Comparison of ENCODE assay signal across 8 mouse cellular contexts in genomic region chr7:121074281-121074680, GRCm38 (mm10). TPM values are rescaled to one million over a fixed set of nuclear protein-coding genes. Genes with fewer than 3 reads are reported as not detected.
DNase-seq lines count a peak whose midpoint lies in the region; ATAC-seq and TF ChIP-seq lines count a peak whose summit lies in the region.

Gene Igsf6 (minus strand): TSS chr7:121074572.

- H3K27ac ChIP-seq in intestine, embryonic 15.5 days, result peak within 1 kb of the TSS; percentile 7; the same call in 1 of the 2 replicates
- H3K27ac ChIP-seq in intestine, postnatal 0 days (ENCODE audit: low read depth, low read length), result no peak within 1 kb of the TSS; the same call in 1 of the 2 replicates
- H3K27ac ChIP-seq in heart, embryonic 15.5 days, result peak within 1 kb of the TSS; percentile 60
- H3K27ac ChIP-seq in liver, embryonic 12.5 days, result 0 out of 2 replicates have a peak within 1 kb of the TSS, but pooled peaks have one; percentile 12
- H3K27ac ChIP-seq in forebrain, postnatal 0 days (ENCODE audit: low read depth, low read length), result no peak within 1 kb of the TSS
- H3K27ac ChIP-seq in hindbrain, embryonic 14.5 days, result no peak within 1 kb of the TSS

- ATAC-seq in intestine, embryonic 15.5 days, result no peak
- ATAC-seq in intestine, postnatal 0 days, result no peak
- no peak for ATAC-seq in heart, embryonic 15.5 days (replicated peaks; ENCODE audit: insufficient number of reproducible peaks, insufficient read depth, low FRiP score, low read depth)
- no peak for ATAC-seq in liver, embryonic 12.5 days
- ATAC-seq in monocyte, adult 5-6 weeks (replicated peaks; ENCODE audit: insufficient number of reproducible peaks, low FRiP score, low TSS enrichment, poor library complexity, severe bottlenecking), result peak; percentile 59
- ATAC-seq in forebrain, postnatal 0 days, result no peak
- no peak for ATAC-seq in hindbrain, embryonic 14.5 days (ENCODE audit: low FRiP score)

- 64% methylated on average over 11 of the region's 11 CpGs for WGBS in intestine, embryonic 15.5 days
- WGBS in intestine, postnatal 0 days, result 50% methylated on average over 11 of the region's 11 CpGs
- WGBS in heart, embryonic 15.5 days, result 46% methylated on average over 11 of the region's 11 CpGs
- 58% methylated on average over 11 of the region's 11 CpGs for WGBS in liver, embryonic 12.5 days (ENCODE audit: insufficient replicate concordance)
- 79% methylated on average over 11 of the region's 11 CpGs for WGBS in forebrain, postnatal 0 days
- WGBS in hindbrain, embryonic 14.5 days, result 89% methylated on average over 11 of the region's 11 CpGs

- H3K4me2 ChIP-seq in intestine, embryonic 15.5 days (replicated peaks), result no peak within 1 kb of the TSS
- H3K4me2 ChIP-seq in intestine, postnatal 0 days (replicated peaks; ENCODE audit: low read depth), result no peak within 1 kb of the TSS
- H3K4me2 ChIP-seq in heart, embryonic 15.5 days, result peak within 1 kb of the TSS; percentile 7; the same call in 1 of the 2 replicates
- H3K4me2 ChIP-seq in liver, embryonic 12.5 days, result no peak within 1 kb of the TSS
- no peak within 1 kb of the TSS for H3K4me2 ChIP-seq in forebrain, postnatal 0 days (ENCODE audit: low read depth)
- H3K4me2 ChIP-seq in hindbrain, embryonic 14.5 days (replicated peaks), result no peak within 1 kb of the TSS

- no peak within 1 kb of the TSS for H3K9ac ChIP-seq in intestine, embryonic 15.5 days
- no peak within 1 kb of the TSS for H3K9ac ChIP-seq in intestine, postnatal 0 days (ENCODE audit: low read depth, low read length)
- H3K9ac ChIP-seq in heart, embryonic 15.5 days, result no peak within 1 kb of the TSS
- no peak within 1 kb of the TSS for H3K9ac ChIP-seq in liver, embryonic 12.5 days
- no peak within 1 kb of the TSS for H3K9ac ChIP-seq in forebrain, postnatal 0 days
- no peak within 1 kb of the TSS for H3K9ac ChIP-seq in hindbrain, embryonic 14.5 days

- H3K27me3 ChIP-seq in intestine, embryonic 15.5 days (replicated peaks), result no peaks in the 10 kb centered on the region
- no peaks in the 10 kb centered on the region for H3K27me3 ChIP-seq in intestine, postnatal 0 days (replicated peaks; ENCODE audit: control insufficient read depth, insufficient read depth, low read length)
- no peaks in the 10 kb centered on the region for H3K27me3 ChIP-seq in heart, embryonic 15.5 days
- no peaks in the 10 kb centered on the region for H3K27me3 ChIP-seq in liver, embryonic 12.5 days (replicated peaks)
- no peaks in the 10 kb centered on the region for H3K27me3 ChIP-seq in forebrain, postnatal 0 days (ENCODE audit: insufficient read depth, low read length)
- no peaks in the 10 kb centered on the region for H3K27me3 ChIP-seq in hindbrain, embryonic 14.5 days (ENCODE audit: control insufficient read depth, insufficient read depth, low read length)

- H3K4me3 ChIP-seq in intestine, embryonic 15.5 days (replicated peaks), result no peak within 1 kb of the TSS
- H3K4me3 ChIP-seq in intestine, postnatal 0 days (ENCODE audit: low read depth, low read length), result no peak within 1 kb of the TSS
- H3K4me3 ChIP-seq in heart, embryonic 15.5 days, result no peak within 1 kb of the TSS
- 0 out of 2 replicates have a peak within 1 kb of the TSS, but pooled peaks have one; percentile 2 for H3K4me3 ChIP-seq in liver, embryonic 12.5 days
- no peak within 1 kb of the TSS for H3K4me3 ChIP-seq in forebrain, postnatal 0 days (ENCODE audit: low read depth, low read length)
- H3K4me3 ChIP-seq in hindbrain, embryonic 14.5 days (replicated peaks; ENCODE audit: low read length), result no peak within 1 kb of the TSS

- no peak for TF ChIP-seq CTCF in intestine, postnatal 0 days (IDR thresholded peaks at IDR 0.05; ENCODE audit: low read depth)
- no peak for TF ChIP-seq CTCF in forebrain, postnatal 0 days (IDR thresholded peaks at IDR 0.05; ENCODE audit: low read depth)

- no peaks in the 10 kb centered on the region for H3K4me1 ChIP-seq in intestine, embryonic 15.5 days (replicated peaks)
- no peaks in the 10 kb centered on the region for H3K4me1 ChIP-seq in intestine, postnatal 0 days (replicated peaks; ENCODE audit: control insufficient read depth, insufficient read depth, low read length)
- H3K4me1 ChIP-seq in heart, embryonic 15.5 days (replicated peaks), result peaks cover 22% of the 10 kb centered on the region
- no peaks in the 10 kb centered on the region for H3K4me1 ChIP-seq in liver, embryonic 12.5 days
- H3K4me1 ChIP-seq in forebrain, postnatal 0 days (ENCODE audit: insufficient read depth), result no peaks in the 10 kb centered on the region
- no peaks in the 10 kb centered on the region for H3K4me1 ChIP-seq in hindbrain, embryonic 14.5 days (replicated peaks; ENCODE audit: control insufficient read depth, insufficient read depth, low read length)

- H3K9me3 ChIP-seq in intestine, embryonic 15.5 days, result no peaks in the 10 kb centered on the region
- H3K9me3 ChIP-seq in intestine, postnatal 0 days (ENCODE audit: control insufficient read depth), result no peaks in the 10 kb centered on the region
- H3K9me3 ChIP-seq in heart, embryonic 15.5 days (replicated peaks), result no peaks in the 10 kb centered on the region
- no peaks in the 10 kb centered on the region for H3K9me3 ChIP-seq in liver, embryonic 12.5 days (replicated peaks)
- no peaks in the 10 kb centered on the region for H3K9me3 ChIP-seq in forebrain, postnatal 0 days (ENCODE audit: low read length)
- no peaks in the 10 kb centered on the region for H3K9me3 ChIP-seq in hindbrain, embryonic 14.5 days (ENCODE audit: control insufficient read depth, low read length)

- peaks cover 21% of the 10 kb centered on the region for H3K36me3 ChIP-seq in intestine, embryonic 15.5 days
- H3K36me3 ChIP-seq in intestine, postnatal 0 days (ENCODE audit: control insufficient read depth, insufficient read depth), result peaks cover 42% of the 10 kb centered on the region
- peaks cover 12% of the 10 kb centered on the region for H3K36me3 ChIP-seq in heart, embryonic 15.5 days
- peaks cover 58% of the 10 kb centered on the region for H3K36me3 ChIP-seq in liver, embryonic 12.5 days
- H3K36me3 ChIP-seq in forebrain, postnatal 0 days (ENCODE audit: insufficient read depth), result peaks cover 31% of the 10 kb centered on the region
- H3K36me3 ChIP-seq in hindbrain, embryonic 14.5 days (replicated peaks; ENCODE audit: control insufficient read depth, insufficient read depth), result peaks cover 60% of the 10 kb centered on the region

- no peak for DNase-seq in forebrain, postnatal 0 days
- DNase-seq in frontal cortex, postnatal 36 days (ENCODE audit: low spot score in 2 of 2), result no peak
- no peak for DNase-seq in hindbrain, embryonic 14.5 days (ENCODE audit: low spot score)

RNA-seq across cellular contexts. Expression of gene Igsf6, which starts in this region (rescaled TPM):
- polyA plus RNA-seq in intestine, embryonic 15.5 days (2015; fragmentation: Nextera tagmentation; extraction: Ambion mirVana), result 3.0 TPM in 2 replicates
- 1.3 and 1.8 TPM in 2 replicates for polyA plus RNA-seq in intestine, postnatal 0 days (2015; fragmentation: Nextera tagmentation; extraction: Ambion mirVana)
- polyA plus RNA-seq in heart, embryonic 15.5 days (2015; fragmentation: Nextera tagmentation; extraction: Ambion mirVana), result 1.2 and 2.5 TPM in 2 replicates
- 6.6 and 7.6 TPM in 2 replicates for polyA plus RNA-seq in liver, embryonic 12.5 days (2016; fragmentation: Nextera tagmentation; extraction: Ambion mirVana)
- 245 to 446 TPM (median 387 TPM) in 3 replicates for total RNA-seq in monocyte, adult 5-6 weeks (2017)
- total RNA-seq in forebrain, postnatal 0 days (2014; rRNA removed), result 0.77 and 1.00 TPM in 2 replicates
- 0.43 and 0.74 TPM in 2 replicates for polyA plus RNA-seq in forebrain, postnatal 0 days (2015; fragmentation: Nextera tagmentation; extraction: Ambion mirVana)
- polyA plus RNA-seq in hindbrain, embryonic 14.5 days (2014; fragmentation: Nextera tagmentation; extraction: Ambion mirVana), result 0.82 and 1.5 TPM in 2 replicates

Comparison
In these comparisons a context has a peak if more than half of its experiments do, and no peak if none do; other contexts are left out.
1. RNA of gene Igsf6 (total RNA-seq): 245 to 446 TPM in monocyte, adult 5-6 weeks; 0.77 to 1.00 TPM in forebrain, postnatal 0 days; every median in the first group is over 100 times any median in the second.
2. H3K27ac ChIP-seq: peak in intestine, embryonic 15.5 days (single experiment), heart, embryonic 15.5 days (single experiment) and liver, embryonic 12.5 days (single experiment); none in intestine, postnatal 0 days (single experiment), forebrain, postnatal 0 days (single experiment) and hindbrain, embryonic 14.5 days (single experiment).